ENCODE assay signal across 13 mouse cellular contexts in genomic region chr3:66172907-66173306, GRCm38 (mm10). TPM values are rescaled to one million over a fixed set of nuclear protein-coding genes. Genes with fewer than 3 reads are reported as not detected.
DNase-seq lines count a peak whose midpoint lies in the region; ATAC-seq and TF ChIP-seq lines count a peak whose summit lies in the region.
"Had no signal": no experiment of that assay in that cellular context is flagged by ENCODE, and none has a peak within 500 bp of the region (broad histone marks: within the 10 kb centered on the region; RNA-seq: fewer than 3 reads in every experiment).

No protein-coding gene starts in this region.

- H3K4me3 ChIP-seq in forebrain, postnatal 0 days (ENCODE audit: low read depth, low read length): no peak overlapping the region
- no peak overlapping the region for H3K4me3 ChIP-seq in forebrain, embryonic 13.5 days
- no peak overlapping the region for H3K4me3 ChIP-seq in embryonic facial prominence, embryonic 14.5 days (ENCODE audit: low read depth, low read length)
- H3K4me3 ChIP-seq: heart, embryonic 13.5 days had no signal

- WGBS in forebrain, postnatal 0 days: 29% methylated on average over 5 of the region's 5 CpGs
- WGBS in forebrain, embryonic 13.5 days: 58% methylated on average over 5 of the region's 5 CpGs
- 34% methylated on average over 5 of the region's 5 CpGs for whole genome bisulfite sequencing in embryonic facial prominence, embryonic 14.5 days

- TF ChIP-seq CTCF in forebrain, postnatal 0 days (IDR thresholded peaks at IDR 0.05; ENCODE audit: low read depth): no peak

- H3K9me3 ChIP-seq in forebrain, postnatal 0 days (ENCODE audit: low read length): no peaks in the 10 kb centered on the region
- H3K9me3 ChIP-seq in forebrain, embryonic 13.5 days (replicated peaks): no peaks in the 10 kb centered on the region
- H3K9me3 ChIP-seq in embryonic facial prominence, embryonic 14.5 days (ENCODE audit: control insufficient read depth, low read length): 0 out of 2 replicates have a peak, but pooled peaks cover 2% of the 10 kb centered on the region
- H3K9me3 ChIP-seq: heart, embryonic 13.5 days had no signal

- no peaks in the 10 kb centered on the region for H3K36me3 ChIP-seq in forebrain, postnatal 0 days (ENCODE audit: insufficient read depth)
- H3K36me3 ChIP-seq in forebrain, embryonic 13.5 days (ENCODE audit: poor library complexity, severe bottlenecking): no peaks in the 10 kb centered on the region
- H3K36me3 ChIP-seq in embryonic facial prominence, embryonic 14.5 days (ENCODE audit: control insufficient read depth, insufficient read depth, low read length): no peaks in the 10 kb centered on the region
- H3K36me3 ChIP-seq: heart, embryonic 13.5 days had no signal

- H3K4me1 ChIP-seq in forebrain, postnatal 0 days (ENCODE audit: insufficient read depth): no peaks in the 10 kb centered on the region
- peaks cover 14% of the 10 kb centered on the region for H3K4me1 ChIP-seq in forebrain, embryonic 13.5 days
- H3K4me1 ChIP-seq in embryonic facial prominence, embryonic 14.5 days (ENCODE audit: control insufficient read depth, insufficient read depth, low read length): peaks cover 6% of the 10 kb centered on the region; the same call in 1 of the 2 replicates
- H3K4me1 ChIP-seq: heart, embryonic 13.5 days had no signal

- DNase-seq in forebrain, postnatal 0 days: peak; percentile 36
- DNase-seq in left cerebral cortex, postnatal 14 days (ENCODE audit: low spot score in 2 of 2): peak; percentile 2 to 6
- DNase-seq in left cerebral cortex, adult 18-20 months (ENCODE audit: low spot score in 2 of 2): no peak
- peak; percentile 60 for DNase-seq in 3T3-L1 (ENCODE audit: low read depth, low spot score)
- peak; percentile 84 for DNase-seq in embryonic facial prominence, embryonic 14.5 days (ENCODE audit: low spot score)
- no peak for DNase-seq in kidney, adult 8-10 months
- no peak for DNase-seq in urinary bladder, postnatal 14 days (ENCODE audit: low spot score)
- DNase-seq: liver; thymus, postnatal 36 days had no signal

- H3K27me3 ChIP-seq in forebrain, postnatal 0 days (ENCODE audit: insufficient read depth, low read length): no peaks in the 10 kb centered on the region
- no peaks in the 10 kb centered on the region for H3K27me3 ChIP-seq in forebrain, embryonic 13.5 days
- no peaks in the 10 kb centered on the region for H3K27me3 ChIP-seq in embryonic facial prominence, embryonic 14.5 days (replicated peaks; ENCODE audit: control insufficient read depth, insufficient read depth, low read length)
- H3K27me3 ChIP-seq: heart, embryonic 13.5 days had no signal

- H3K9ac ChIP-seq in forebrain, postnatal 0 days: no peak overlapping the region
- H3K9ac ChIP-seq in forebrain, embryonic 13.5 days: no peak overlapping the region
- no peak overlapping the region for H3K9ac ChIP-seq in embryonic facial prominence, embryonic 14.5 days (ENCODE audit: low read depth, low read length)
- H3K9ac ChIP-seq: heart, embryonic 13.5 days had no signal

- intact Hi-C loops in left cerebral cortex, postnatal 14 days (cut with DNase I): no loop called here

- no peak overlapping the region for H3K27ac ChIP-seq in forebrain, postnatal 0 days (ENCODE audit: low read depth, low read length)
- H3K27ac ChIP-seq in forebrain, embryonic 13.5 days: no peak overlapping the region
- H3K27ac ChIP-seq in embryonic facial prominence, embryonic 14.5 days (replicated peaks; ENCODE audit: low read depth, low read length): no peak overlapping the region
- H3K27ac ChIP-seq: heart, embryonic 13.5 days had no signal

- ATAC-seq in forebrain, postnatal 0 days: no peak
- ATAC-seq in forebrain, embryonic 13.5 days: no peak
- no peak for ATAC-seq in embryonic facial prominence, embryonic 14.5 days (ENCODE audit: low read depth)

- no peak overlapping the region for H3K4me2 ChIP-seq in forebrain, postnatal 0 days (ENCODE audit: low read depth)
- H3K4me2 ChIP-seq in forebrain, embryonic 13.5 days: no peak overlapping the region
- H3K4me2 ChIP-seq in embryonic facial prominence, embryonic 14.5 days (ENCODE audit: low read depth, low read length): no peak overlapping the region
- H3K4me2 ChIP-seq: heart, embryonic 13.5 days had no signal

RNA-seq across cellular contexts. Expression of gene Ptx3, which starts 46.8 kb away (rescaled TPM):
- total RNA-seq in forebrain, postnatal 0 days (2014; rRNA removed): 2.9 and 3.0 TPM in 2 replicates
- polyA plus RNA-seq in forebrain, postnatal 0 days (2015; fragmentation: Nextera tagmentation; extraction: Ambion mirVana): 8.4 TPM in 2 replicates
- polyA plus RNA-seq in forebrain, embryonic 13.5 days (2015; fragmentation: Nextera tagmentation; extraction: Ambion mirVana): 22.6 and 24.5 TPM in 2 replicates
- total RNA-seq in left cerebral cortex, postnatal 14 days (2021): under 1 TPM; 0.55 to 0.74 TPM
- under 1 TPM; 0.23 to 0.26 TPM for total RNA-seq in left cerebral cortex, adult 18-20 months (2021)
- 26.1 and 28.9 TPM in 2 replicates for polyA plus RNA-seq in embryonic facial prominence, embryonic 14.5 days (2014; fragmentation: Nextera tagmentation; extraction: Ambion mirVana)
- total RNA-seq: common myeloid progenitor, adult 5-6 weeks; megakaryocyte progenitor cell, adult 5-6 weeks had no signal

Comparison
In these comparisons a context has a peak if more than half of its experiments do, and no peak if none do; other contexts are left out.
1. DNase-seq: peak in forebrain, postnatal 0 days (single experiment), left cerebral cortex, postnatal 14 days (2 of 2), 3T3-L1 (single experiment) and embryonic facial prominence, embryonic 14.5 days (single experiment); none in left cerebral cortex, adult 18-20 months (0 of 2), kidney, adult 8-10 months (0 of 2) and urinary bladder, postnatal 14 days (single experiment).